Mouse (Mus musculus) testis, adult 2 months (tissue): Measurements from ENCODE around the gene Dynll1.

ENCODE experiments used
- CTCF ChIP-seq: fragments of 200-500 bp; IDR thresholded peaks from 2 replicates; pipeline ENCODE4 v1.5.1; 2012; ENCODE audit warnings: low read depth, mild to moderate bottlenecking, inconsistent platforms, low read length, moderate library complexity; ENCODE audit not compliant: control insufficient read depth, insufficient read depth, insufficient replicate concordance
- POLR2A ChIP-seq: fragments of 200-500 bp; IDR thresholded peaks from 2 replicates; pipeline ENCODE4 v1.6.1; 2012; ENCODE audit warnings: low read depth, mild to moderate bottlenecking, inconsistent platforms, low read length, moderate library complexity; ENCODE audit not compliant: control insufficient read depth

- no peak for TF ChIP-seq CTCF
- TF ChIP-seq POLR2A = no peak
These were observed 16.3 kb upstream of the Dynll1 start for GRCm38 (mm10) chr5:115316968-115317644.
